In genomic region chr11:19919785-19920671, GRCm38 (mm10) we compare ENCODE assay signal across 8 mouse cellular contexts. TPM values are rescaled to one million over a fixed set of nuclear protein-coding genes. Genes with fewer than 3 reads are reported as not detected.
DNase-seq lines count a peak whose midpoint lies in the region; ATAC-seq lines count a peak whose summit lies in the region.

No protein-coding gene starts in this region.

- H3K4me1 ChIP-seq in intestine, embryonic 14.5 days (replicated peaks; ENCODE audit: control insufficient read depth, insufficient read depth, low read length), result peaks cover 6% of the 10 kb centered on the region; the same call in 1 of the 2 replicates

- intact Hi-C loops in left cerebral cortex, postnatal 36 days (cut with DNase I), result loop anchor here (5.0 to 10.0 kb wide), 3 partner anchors 62 to 285 kb away; partner anchors contain the start of gene Rab1a

- under 1% methylated on average over 70 of the region's 70 CpGs for WGBS in intestine, embryonic 14.5 days

- DNase-seq in adrenal gland, adult 2 months, result peak; percentile 94
- peak; percentile 92 for DNase-seq in embryo, embryonic 10.5 days (ENCODE audit: low spot score)
- peak; percentile 88 for DNase-seq in gastrocnemius, postnatal 25 days
- peak; percentile 92 for DNase-seq in intestine, embryonic 14.5 days (ENCODE audit: low spot score)
- DNase-seq in left cerebral cortex, postnatal 36 days (ENCODE audit: low spot score in 2 of 2), result peak; percentile 82 to 84
- peak; percentile 87 for DNase-seq in mesoderm, embryonic 11.5 days (ENCODE audit: low read depth, low spot score)
- DNase-seq in right cerebral cortex, postnatal 25 days, result peak; percentile 83
- DNase-seq in urinary bladder, postnatal 36 days (ENCODE audit: low spot score in 2 of 2), result peak; percentile 74 to 87

- peak overlapping the region; percentile 73 for H3K4me2 ChIP-seq in intestine, embryonic 14.5 days (ENCODE audit: low read length)

- no peaks in the 10 kb centered on the region for H3K36me3 ChIP-seq in intestine, embryonic 14.5 days (ENCODE audit: control insufficient read depth, insufficient read depth, low read length)

- no peaks in the 10 kb centered on the region for H3K9me3 ChIP-seq in intestine, embryonic 14.5 days (ENCODE audit: control insufficient read depth, low read length)

- peak; percentile 65 for ATAC-seq in intestine, embryonic 14.5 days (replicated peaks; ENCODE audit: low FRiP score, low TSS enrichment, low read depth)

- H3K27me3 ChIP-seq in intestine, embryonic 14.5 days (replicated peaks; ENCODE audit: control insufficient read depth, insufficient read depth, low read length), result no peaks in the 10 kb centered on the region

- H3K27ac ChIP-seq in intestine, embryonic 14.5 days (ENCODE audit: low read depth), result peak overlapping the region; percentile 85

- H3K9ac ChIP-seq in intestine, embryonic 14.5 days (ENCODE audit: low read length), result peak overlapping the region; percentile 66

- H3K4me3 ChIP-seq in intestine, embryonic 14.5 days (ENCODE audit: low read depth, low read length), result peak overlapping the region; percentile 79

RNA-seq across cellular contexts. Expression of gene Spred2, which starts 4.1 kb away (rescaled TPM):
- total RNA-seq in adrenal gland, adult 2 months (2021), result 10 to 100 TPM; 27.5 to 34.0 TPM
- polyA plus RNA-seq in adrenal gland, adult 2 months (2012; rRNA removed), result 26.3 and 36.6 TPM in 2 replicates
- 1 to 10 TPM; 7.2 to 7.6 TPM for total RNA-seq in gastrocnemius, postnatal 25 days (2021)
- polyA plus RNA-seq in intestine, embryonic 14.5 days (2014; fragmentation: Nextera tagmentation; extraction: Ambion mirVana), result 7.2 and 8.4 TPM in 2 replicates
- 100 to 1,000 TPM in 1 of 2 experiments, 10 to 100 TPM in 1; 85.1 to 102 TPM for total RNA-seq in left cerebral cortex, postnatal 36 days (2021)

Comparison
In these comparisons a context has a peak if more than half of its experiments do, and no peak if none do; other contexts are left out.
1. Peak in every context shown above with its lines: DNase-seq, ATAC-seq, H3K4me3 ChIP-seq and H3K27ac ChIP-seq.